9 mouse cellular contexts compared by ENCODE assay signal in the genomic region with DNA sequence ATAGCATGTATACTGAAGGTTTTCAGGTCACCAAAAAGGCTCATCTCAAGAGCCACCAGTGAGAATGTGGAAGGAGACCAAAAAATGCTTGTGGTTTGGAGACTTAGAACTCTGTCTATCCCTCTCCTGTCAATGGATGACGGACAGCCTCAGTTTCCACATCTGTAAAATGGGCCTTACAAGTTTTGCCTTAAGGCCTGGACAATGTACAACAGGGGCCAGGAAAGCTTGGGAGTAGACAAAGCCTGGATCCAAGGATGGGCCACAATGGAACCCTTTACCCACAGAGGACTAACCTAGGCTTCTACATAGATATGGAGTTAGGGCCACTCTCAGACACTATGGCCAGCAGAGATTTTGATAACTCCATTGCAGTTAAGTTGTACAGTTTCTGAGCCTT. TPM values are rescaled to one million over a fixed set of nuclear protein-coding genes. Genes with fewer than 3 reads are reported as not detected.
DNase-seq lines count a peak whose midpoint lies in the region; ATAC-seq and TF ChIP-seq lines count a peak whose summit lies in the region.
"Had no signal": no experiment of that assay in that cellular context is flagged by ENCODE, and none has a peak within 500 bp of the region (broad histone marks: within the 10 kb centered on the region; RNA-seq: fewer than 3 reads in every experiment).

No protein-coding gene starts in this region.

- no peaks in the 10 kb centered on the region for H3K9me3 ChIP-seq in lung, postnatal 0 days (ENCODE audit: low read length)
- no peaks in the 10 kb centered on the region for H3K9me3 ChIP-seq in liver, embryonic 14.5 days (ENCODE audit: control insufficient read depth, low read length)

- H3K27ac ChIP-seq in lung, postnatal 0 days (ENCODE audit: low read length): no peak overlapping the region
- H3K27ac ChIP-seq in liver, embryonic 14.5 days: no peak overlapping the region

- peaks cover 14% of the 10 kb centered on the region; the same call in 1 of the 2 replicates for H3K4me1 ChIP-seq in lung, postnatal 0 days (ENCODE audit: insufficient read depth, low read depth, low read length)
- H3K4me1 ChIP-seq in liver, embryonic 14.5 days (replicated peaks; ENCODE audit: control insufficient read depth in 2 of 2, insufficient read depth in 2 of 2, low read length in 1 of 2): peaks cover 17 to 33% of the 10 kb centered on the region in 2 experiments

- TF ChIP-seq EP300 in lung, postnatal 0 days (IDR thresholded peaks at IDR 0.05): no peak
- no peak for TF ChIP-seq EP300 in liver, embryonic 14.5 days (IDR thresholded peaks at IDR 0.05; ENCODE audit: low read depth)

- H3K36me3 ChIP-seq in lung, postnatal 0 days (ENCODE audit: insufficient read depth, low read length): no peaks in the 10 kb centered on the region
- H3K36me3 ChIP-seq in liver, embryonic 14.5 days (replicated peaks; ENCODE audit: control insufficient read depth, insufficient read depth, low read depth): no peaks in the 10 kb centered on the region

- no peak overlapping the region for H3K4me3 ChIP-seq in lung, postnatal 0 days (ENCODE audit: low read depth, low read length)
- H3K4me3 ChIP-seq in liver, embryonic 14.5 days (ENCODE audit: insufficient read depth in 1 of 2, low read depth in 2 of 2, low read length in 2 of 2): peak overlapping the region; percentile 67 to 86

- no peaks in the 10 kb centered on the region for H3K27me3 ChIP-seq in lung, postnatal 0 days (replicated peaks; ENCODE audit: insufficient read depth, low read length)
- H3K27me3 ChIP-seq in liver, embryonic 14.5 days (ENCODE audit: control insufficient read depth, insufficient read depth, low read length): no peaks in the 10 kb centered on the region

- ATAC-seq in lung, postnatal 0 days: no peak
- no peak for ATAC-seq in liver, embryonic 14.5 days (ENCODE audit: insufficient read depth)

- no peak overlapping the region for H3K9ac ChIP-seq in lung, postnatal 0 days (replicated peaks; ENCODE audit: low read depth)
- H3K9ac ChIP-seq in liver, embryonic 14.5 days (replicated peaks): no peak overlapping the region

- WGBS in lung, postnatal 0 days: 97% methylated on average over 1 of the region's 1 CpGs
- WGBS in liver, embryonic 14.5 days (ENCODE audit: insufficient replicate concordance): 94% methylated on average over 1 of the region's 1 CpGs

- H3K4me2 ChIP-seq in lung, postnatal 0 days (replicated peaks; ENCODE audit: low read depth, low read length): peak overlapping the region; percentile 91
- H3K4me2 ChIP-seq in liver, embryonic 14.5 days (ENCODE audit: low read depth): peak overlapping the region; percentile 87

- peak; percentile 56 for DNase-seq in cerebellum, adult 9-10 months
- DNase-seq in cerebellum, postnatal 36 days: no peak
- no peak for DNase-seq in lung, postnatal 0 days (ENCODE audit: low spot score)
- no peak for DNase-seq in lung, postnatal 10 days
- no peak for DNase-seq in liver, embryonic 14.5 days (ENCODE audit: low read depth in 3 of 3, low spot score in 3 of 3)
- no peak for DNase-seq in right cerebral cortex, postnatal 14 days
- no peak for DNase-seq in urinary bladder, postnatal 36 days (ENCODE audit: low spot score in 2 of 2)
- no peak for DNase-seq in spleen, postnatal 36 days (ENCODE audit: low spot score in 2 of 2)
- DNase-seq: adrenal gland, postnatal 14 days had no signal

- no peak for TF ChIP-seq CTCF in lung, postnatal 0 days (IDR thresholded peaks at IDR 0.05)
- no peak for TF ChIP-seq CTCF in liver, embryonic 14.5 days (IDR thresholded peaks at IDR 0.05; ENCODE audit: low read depth)

RNA-seq across cellular contexts. Expression of a gene that starts 1.5 kb away (rescaled TPM):
- polyA plus RNA-seq in lung, postnatal 0 days (2015; fragmentation: Nextera tagmentation; extraction: Ambion mirVana): 12.7 and 13.9 TPM in 2 replicates
- 7.7 and 9.0 TPM in 2 replicates for polyA plus RNA-seq in liver, embryonic 14.5 days (2012; rRNA removed)
- 8.3 and 11.8 TPM in 2 replicates for polyA plus RNA-seq in liver, embryonic 14.5 days (2014; fragmentation: Nextera tagmentation; extraction: Ambion mirVana)

RNA-seq across cellular contexts. Expression of a gene that starts 31.7 kb away (rescaled TPM):
- not detected in 2 replicates for polyA plus RNA-seq in lung, postnatal 0 days (2015; fragmentation: Nextera tagmentation; extraction: Ambion mirVana)
- polyA plus RNA-seq in liver, embryonic 14.5 days (2012; rRNA removed): 0.16 and 0.24 TPM in 2 replicates
- polyA plus RNA-seq in liver, embryonic 14.5 days (2014; fragmentation: Nextera tagmentation; extraction: Ambion mirVana): 0.13 and 0.37 TPM in 2 replicates

RNA-seq across cellular contexts. Expression of a gene that starts 39.3 kb away (rescaled TPM):
- polyA plus RNA-seq in lung, postnatal 0 days (2015; fragmentation: Nextera tagmentation; extraction: Ambion mirVana): 4.5 and 4.9 TPM in 2 replicates
- polyA plus RNA-seq in liver, embryonic 14.5 days (2012; rRNA removed): 4.3 and 8.9 TPM in 2 replicates
- 1.9 and 4.6 TPM in 2 replicates for polyA plus RNA-seq in liver, embryonic 14.5 days (2014; fragmentation: Nextera tagmentation; extraction: Ambion mirVana)

RNA-seq across cellular contexts. Expression of a gene that starts 39.3 kb away (rescaled TPM):
- 36.9 and 37.5 TPM in 2 replicates for polyA plus RNA-seq in lung, postnatal 0 days (2015; fragmentation: Nextera tagmentation; extraction: Ambion mirVana)
- polyA plus RNA-seq in liver, embryonic 14.5 days (2012; rRNA removed): 270 and 414 TPM in 2 replicates
- polyA plus RNA-seq in liver, embryonic 14.5 days (2014; fragmentation: Nextera tagmentation; extraction: Ambion mirVana): 170 and 186 TPM in 2 replicates
